Mouse (Mus musculus): ENCODE measurements at regions not wholly inside any gene's neighbourhood (a gene's known extent, or its start where the extent isn't known, plus 50 kb on each side); places are given as distances from the start of the nearest gene placed in this dataset.

DNA sequence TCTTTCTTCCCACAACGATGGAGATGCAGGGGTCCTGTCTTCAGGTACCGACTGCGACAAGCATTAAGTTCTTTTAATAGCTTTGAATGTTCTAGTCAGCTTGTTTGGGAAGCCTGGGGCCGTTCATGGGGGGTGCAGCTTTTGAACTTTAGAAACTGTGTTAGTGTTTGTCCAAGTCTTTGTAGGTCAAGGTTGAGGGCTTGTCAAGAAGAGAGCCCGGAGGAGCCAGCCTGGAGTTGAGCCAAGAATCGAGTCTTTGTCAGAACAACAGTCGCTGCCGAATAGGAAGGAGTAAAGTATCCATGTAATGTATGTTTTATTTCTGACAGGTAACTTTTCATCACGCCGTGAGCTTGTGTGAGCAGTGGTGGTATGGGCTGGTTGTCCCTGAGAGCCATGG, 75.0 kb upstream of the Ccn6 start:
- TF ChIP-seq FLI1 (IDR thresholded peaks at IDR 0.05; ENCODE audit: low read length) (no peak), GATA1 (IDR thresholded peaks at IDR 0.05; ENCODE audit: borderline replicate concordance, low read length) (no peak)
